Mouse (Mus musculus): Measurements from ENCODE around the gene Htr3a.

- no peak for TF ChIP-seq GATA1 (IDR thresholded peaks at IDR 0.05; ENCODE audit: low read length)
- TF ChIP-seq TAL1 (IDR thresholded peaks at IDR 0.05; ENCODE audit: low read length) = no peak
These were observed 14.9 kb downstream of the Htr3a start for GRCm38 (mm10) chr9:48895819-48896536.

Data from erythroblast, embryonic 14.5 days (primary cell).